Mouse (Mus musculus) cerebral cortex, adult 2 months (tissue): Measurements from ENCODE around the gene Folr1.

Experiments
- WGBS: fragments of 180-500 bp; shearing (Covaris S2); methylation state at CpG from one replicate; pipeline ENCODE4 v1.1.7; 2018; 5-methylcytosine and 5-hydroxymethylcytosine counted together

Folr1 gene

DNA sequence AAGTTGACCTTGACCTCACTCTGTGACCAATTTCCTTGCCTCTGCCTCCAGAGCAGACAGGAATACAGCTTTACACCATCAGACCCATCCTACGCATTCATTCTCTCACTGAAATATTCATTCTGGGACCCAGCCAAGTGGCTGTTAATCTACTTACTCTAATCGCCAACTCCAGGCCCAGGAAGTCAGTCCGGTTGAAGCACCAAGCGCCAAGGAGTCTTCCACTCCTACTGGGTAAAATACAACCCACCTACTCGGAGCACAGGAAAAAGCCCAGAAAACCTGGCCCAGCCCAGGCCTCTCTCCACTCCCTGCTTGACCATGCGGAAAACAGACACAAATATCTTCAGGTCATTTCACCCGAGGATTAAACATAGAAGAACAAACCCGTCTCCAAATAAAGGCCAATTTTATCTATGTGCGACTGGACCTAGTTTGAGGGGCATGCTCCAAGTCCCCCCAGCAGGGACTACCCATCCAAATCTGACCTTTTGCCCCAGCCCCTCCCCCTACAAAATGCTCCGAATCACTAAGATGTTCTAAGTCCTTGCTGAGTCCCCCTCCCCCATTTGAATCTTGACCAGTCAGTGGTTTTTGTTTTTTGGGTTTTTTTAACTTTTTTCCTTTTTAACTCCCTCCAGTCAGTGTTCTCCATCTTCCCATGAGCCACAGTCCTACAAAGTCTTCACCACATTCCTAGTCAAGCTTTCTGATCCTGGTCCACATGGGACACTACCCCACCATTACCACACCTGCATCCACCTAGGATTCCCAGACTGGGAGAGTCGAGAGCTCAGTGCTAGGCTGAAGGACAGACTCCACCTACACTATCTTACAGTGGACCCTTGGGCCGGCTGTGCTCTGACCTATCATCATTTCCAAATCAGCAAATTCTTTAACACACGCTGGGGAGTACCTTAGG lies 2.1 kb downstream of the Folr1 start:
- 73% methylated on average over 13 of the region's 13 CpGs for WGBS

DNA sequence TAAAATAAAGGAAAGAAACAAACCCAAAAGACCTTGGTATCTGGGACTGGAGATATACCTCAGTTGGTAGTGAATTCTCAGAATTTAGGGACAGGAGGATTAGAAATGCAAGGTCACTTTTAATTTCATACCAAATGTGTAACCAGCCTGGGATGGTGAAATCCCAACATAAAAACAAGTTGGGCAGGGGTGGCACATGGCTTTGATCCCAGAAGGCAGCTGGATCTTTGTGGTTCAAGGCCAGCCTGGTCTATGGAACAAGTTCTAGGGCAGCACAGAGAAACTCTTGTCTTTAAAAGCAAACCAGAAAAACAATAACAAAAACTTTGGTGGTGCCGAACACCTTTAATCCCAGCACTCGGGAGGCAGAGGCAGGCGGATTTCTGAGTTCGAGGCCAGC lies 3.1 kb downstream of the Folr1 start:
- WGBS = 94% methylated on average over 4 of the region's 4 CpGs

DNA sequence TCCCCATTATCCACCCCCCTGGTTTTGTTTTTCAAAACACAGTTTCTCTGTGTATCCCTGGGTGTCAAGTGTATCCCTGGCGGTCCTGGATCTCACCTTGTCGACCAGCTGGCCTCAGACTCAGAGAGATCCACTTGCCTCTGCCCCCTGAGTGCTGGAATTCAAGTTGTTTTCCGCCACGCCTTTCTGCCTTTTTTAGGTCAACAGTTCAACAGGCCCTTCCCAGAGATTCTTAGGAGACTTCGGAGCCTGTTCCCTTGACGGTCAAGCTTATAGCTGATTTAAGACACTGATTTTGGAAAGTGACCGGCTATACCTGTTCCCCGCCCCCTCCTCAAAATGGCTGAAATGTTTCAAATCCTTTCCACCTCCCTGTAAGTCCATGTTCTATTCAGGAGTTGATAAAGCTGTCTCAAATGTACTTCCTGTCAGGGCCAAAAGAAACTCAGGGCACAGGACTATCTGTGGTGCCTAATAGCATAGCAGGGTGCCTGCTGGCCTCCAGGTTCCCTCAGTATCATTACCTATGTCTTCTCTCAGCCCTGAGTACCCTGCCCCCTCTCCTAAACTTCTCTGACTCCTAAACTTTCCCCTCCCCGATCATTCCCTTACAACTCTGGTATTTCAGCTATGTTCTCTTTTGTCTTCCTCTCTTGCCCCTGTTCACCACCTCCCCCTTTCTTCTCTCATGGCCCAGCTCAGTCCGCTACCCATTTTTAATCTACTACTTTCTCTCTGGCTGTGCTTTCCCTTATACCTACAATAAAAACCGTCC lies 3.9 kb downstream of the Folr1 start:
- WGBS = 86% methylated on average over 11 of the region's 11 CpGs

DNA sequence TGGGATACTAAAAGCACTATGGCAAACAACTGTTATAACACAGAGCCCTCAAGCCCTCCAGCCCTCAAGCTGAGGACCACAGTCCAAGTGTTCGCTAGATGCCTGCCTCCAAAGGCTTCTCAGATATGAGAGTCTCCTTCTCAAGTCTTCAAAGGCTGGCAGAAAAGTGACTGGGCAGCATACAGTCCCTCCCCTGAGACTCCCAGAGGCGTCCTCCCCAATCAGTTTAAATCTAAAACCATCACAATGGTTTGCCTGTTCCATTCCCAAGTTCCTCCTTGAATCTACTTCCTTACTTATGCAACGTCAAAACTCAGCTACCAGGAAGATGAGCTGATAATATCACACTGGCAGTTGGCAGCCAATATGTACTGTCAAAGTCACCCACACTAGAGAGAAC lies 7.2 kb downstream of the Folr1 start, which contains the start of gene Anapc15:
TSS of gene Anapc15 (plus strand) at position 301 of the 400 bp plus-strand sequence.
- WGBS = 74% methylated on average over 3 of the region's 3 CpGs

GRCm38 (mm10) chr7:101862291-101862690 lies 8.3 kb downstream of the Folr1 start:
- WGBS = 93% methylated on average over 3 of the region's 3 CpGs

DNA sequence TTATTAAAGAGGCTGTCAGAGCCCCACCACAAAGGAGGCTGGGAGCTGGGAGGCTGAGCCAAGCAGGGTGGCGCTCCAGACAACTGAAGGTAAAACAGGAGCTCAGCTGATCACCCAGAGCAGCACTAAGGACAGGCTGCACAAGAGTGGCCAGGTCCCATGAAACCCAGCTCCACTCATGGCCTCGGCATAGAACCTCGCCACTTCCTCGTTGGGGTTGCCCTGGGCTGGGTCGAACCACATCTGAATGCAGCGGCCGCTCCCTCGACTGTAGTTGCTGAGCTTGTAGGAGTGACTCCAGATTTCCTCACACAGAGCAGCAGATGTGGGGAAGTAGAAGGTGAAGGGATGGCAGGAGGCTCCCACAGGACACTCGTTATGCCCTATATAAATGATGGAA lies 12.2 kb downstream of the Folr1 start:
- WGBS = 73% methylated on average over 9 of the region's 9 CpGs

DNA sequence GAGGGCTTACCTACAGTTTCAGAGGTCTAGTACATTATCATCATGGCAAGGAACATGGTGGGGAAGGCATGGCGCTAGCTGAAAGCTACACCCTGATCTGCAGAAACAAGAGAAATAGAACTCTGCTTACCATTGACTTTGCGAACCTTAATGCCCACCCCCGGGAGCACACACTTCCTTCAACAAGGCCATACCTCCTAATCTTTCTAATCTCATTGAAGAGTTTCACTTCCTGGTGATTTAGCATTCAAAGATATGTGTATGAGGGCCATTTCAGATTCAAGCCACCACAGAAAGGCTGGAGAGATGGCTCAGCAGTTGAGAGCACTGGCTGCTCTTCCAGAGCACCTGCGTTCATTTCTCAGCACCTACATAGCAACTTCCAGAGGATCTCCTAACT lies 13.5 kb downstream of the Folr1 start, which contains the start of gene Folr2:
TSS of gene Folr2 (minus strand) at position 101 of the 400 bp plus-strand sequence.
- 94% methylated on average over 4 of the region's 4 CpGs for WGBS

DNA sequence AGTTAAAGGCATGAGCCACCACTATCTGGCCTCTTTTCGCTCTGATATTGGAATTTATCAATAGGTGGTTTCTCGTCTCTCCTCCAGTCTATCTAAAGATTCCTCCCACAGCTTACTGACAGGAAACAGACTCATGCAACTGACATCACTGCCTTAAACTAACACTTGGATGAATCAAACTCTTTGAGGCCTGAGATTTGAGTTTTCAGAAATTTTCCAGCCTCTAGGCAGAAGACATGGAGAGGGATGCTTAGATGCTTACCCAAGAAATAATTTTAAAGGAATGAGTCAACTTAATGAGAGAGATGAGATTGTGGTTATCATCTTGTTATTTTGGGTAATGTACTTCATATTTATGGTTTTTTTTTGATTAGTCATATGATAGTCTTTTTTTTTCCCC lies 16.8 kb downstream of the Folr1 start:
- WGBS = 75% methylated on average over 2 of the region's 2 CpGs

DNA sequence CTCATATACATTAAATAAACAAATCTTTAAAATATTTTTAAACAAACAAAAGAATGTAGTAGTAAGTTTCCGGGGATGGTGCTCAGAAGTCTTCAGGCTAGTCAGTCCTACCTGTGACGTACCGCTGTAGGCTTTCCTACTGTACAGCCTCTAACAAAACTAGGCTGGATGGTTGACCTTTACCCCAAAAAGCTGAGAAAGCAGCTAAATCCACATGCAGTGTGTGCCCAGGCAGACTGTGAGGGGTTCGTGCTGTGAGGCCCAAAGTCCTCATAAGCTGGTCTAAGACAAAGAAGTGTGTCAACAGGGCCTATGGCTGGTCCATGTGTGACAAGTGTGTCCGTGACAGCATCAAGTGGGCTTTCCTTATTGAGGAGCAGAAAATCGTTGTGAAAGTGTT lies 17.7 kb downstream of the Folr1 start:
- 90% methylated on average over 6 of the region's 6 CpGs for WGBS

DNA sequence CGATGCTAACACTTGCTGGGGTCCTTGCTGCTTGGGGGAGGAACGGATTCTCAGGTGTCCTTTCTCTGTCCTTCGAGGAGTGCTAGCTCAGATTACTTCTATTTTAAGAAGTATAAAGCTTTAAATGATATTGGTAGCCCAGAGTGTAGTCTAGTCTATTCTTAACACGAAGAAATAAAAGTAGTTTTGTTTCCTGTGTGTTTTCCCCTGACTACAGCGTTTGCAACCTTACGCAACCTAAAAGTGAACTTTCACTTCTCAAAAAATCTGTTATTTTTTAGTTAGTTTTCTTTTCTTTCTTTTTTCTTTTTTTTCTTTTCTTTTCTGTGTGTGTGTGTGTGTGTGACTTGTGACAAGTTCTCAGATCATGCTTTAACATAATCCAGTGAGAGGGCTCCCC lies 18.9 kb downstream of the Folr1 start:
- 80% methylated on average over 6 of the region's 6 CpGs for WGBS

DNA sequence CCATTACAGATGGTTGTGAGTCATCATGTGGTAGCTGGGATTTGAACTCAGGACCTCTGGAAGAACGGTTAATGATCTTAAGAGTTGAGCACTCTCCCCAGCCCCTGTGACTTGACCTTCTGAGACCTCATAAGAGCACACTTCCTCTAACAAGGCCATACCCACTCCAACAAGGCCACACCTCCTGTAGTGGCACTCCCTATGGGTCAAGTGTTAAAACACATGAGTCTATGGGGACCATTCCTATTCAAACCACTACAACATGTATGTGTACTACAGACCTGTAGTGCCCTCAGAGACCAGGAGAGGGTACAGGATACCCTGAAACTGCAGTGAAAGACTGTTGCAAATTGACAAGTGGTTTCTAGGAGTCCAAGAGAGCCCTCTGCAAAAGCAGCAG lies 22.7 kb downstream of the Folr1 start:
- 94% methylated on average over 1 of the region's 1 CpGs for WGBS

DNA sequence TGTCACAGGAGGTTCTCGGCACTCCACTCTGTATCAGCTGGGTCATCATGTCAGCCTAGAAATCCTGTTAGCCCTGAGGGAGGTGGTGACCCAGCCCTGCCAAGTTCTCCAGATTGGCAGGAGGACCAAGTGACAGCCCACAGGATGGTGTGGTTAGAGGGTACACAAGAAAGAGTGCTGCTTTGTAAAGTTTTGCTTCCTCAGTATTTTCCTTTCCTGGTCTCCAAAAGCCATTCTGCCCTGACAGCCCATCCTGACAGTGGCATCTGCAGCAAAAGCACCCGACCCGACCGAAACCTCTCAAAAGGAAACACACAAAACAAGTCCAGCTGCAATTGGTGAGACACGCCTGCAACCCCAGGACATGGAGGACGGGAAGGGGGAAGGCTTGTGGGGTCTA lies 26.4 kb downstream of the Folr1 start:
- 83% methylated on average over 6 of the region's 6 CpGs for WGBS

GRCm38 (mm10) chr7:101837606-101838471 lies 32.7 kb downstream of the Folr1 start, which contains the start of gene Inppl1:
Gene Inppl1 (minus strand): TSS chr7:101838229.
- 2% methylated on average over 64 of the region's 64 CpGs for WGBS

DNA sequence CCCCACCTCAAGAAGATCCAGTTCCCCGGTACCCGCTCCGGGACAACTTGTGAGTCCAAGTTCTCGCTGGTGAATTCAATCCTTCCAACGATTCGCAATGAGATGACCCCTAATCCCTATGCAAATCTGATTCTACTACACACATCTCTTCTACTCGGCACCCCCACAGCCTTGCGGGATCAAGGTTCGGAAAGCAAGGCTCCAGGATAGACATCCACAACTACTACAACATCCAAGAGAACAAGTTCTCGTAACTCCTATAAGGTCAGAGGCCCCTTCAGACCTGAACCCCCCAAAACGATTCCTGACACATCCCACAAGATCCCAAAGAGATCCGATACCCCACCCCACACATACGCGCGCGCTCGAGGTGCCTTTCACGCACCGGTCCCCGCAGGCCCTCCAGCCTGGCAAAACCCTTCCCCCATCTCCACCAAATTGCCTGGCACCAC lies 33.4 kb downstream of the Folr1 start:
- WGBS = 1% methylated on average over 20 of the region's 20 CpGs

GRCm38 (mm10) chr7:101836271-101837153 lies 34.1 kb downstream of the Folr1 start:
- under 1% methylated on average over 63 of the region's 63 CpGs for WGBS

DNA sequence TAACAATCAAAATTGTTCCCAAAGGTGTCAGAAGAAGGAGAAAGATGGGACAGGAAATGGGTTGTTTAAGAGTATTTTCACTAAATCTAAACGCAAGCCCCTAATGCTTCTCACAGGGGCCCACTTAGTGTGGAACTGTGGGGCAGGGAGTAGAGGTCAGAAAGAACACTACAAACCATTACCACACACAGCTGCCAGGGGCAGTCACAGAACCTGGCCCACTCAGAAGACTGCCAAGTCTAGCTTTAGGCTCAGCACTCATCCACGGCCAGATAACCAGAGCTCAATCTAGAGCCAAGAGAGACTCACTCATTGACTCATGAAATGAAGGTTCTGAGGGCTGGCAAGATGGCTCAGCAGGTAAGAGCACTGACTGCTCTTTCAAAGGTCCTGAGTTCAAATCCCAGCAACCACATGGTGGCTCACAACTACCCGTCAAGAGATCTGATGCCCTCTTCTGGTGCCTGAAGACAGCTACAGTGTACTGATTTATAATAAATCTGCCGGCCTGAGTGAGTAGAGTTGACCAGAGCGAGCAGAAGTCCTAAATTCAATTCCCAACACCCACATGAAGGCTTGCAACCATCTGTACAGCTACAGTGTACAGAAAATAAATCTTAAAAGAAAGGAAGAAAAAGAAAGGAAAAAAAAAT lies 35.0 kb downstream of the Folr1 start:
- WGBS = 45% methylated on average over 5 of the region's 5 CpGs

GRCm38 (mm10) chr7:101834903-101835302 lies 35.7 kb downstream of the Folr1 start:
- WGBS = 78% methylated on average over 3 of the region's 3 CpGs

GRCm38 (mm10) chr7:101833916-101834584 lies 36.5 kb downstream of the Folr1 start:
- WGBS = 62% methylated on average over 3 of the region's 3 CpGs

DNA sequence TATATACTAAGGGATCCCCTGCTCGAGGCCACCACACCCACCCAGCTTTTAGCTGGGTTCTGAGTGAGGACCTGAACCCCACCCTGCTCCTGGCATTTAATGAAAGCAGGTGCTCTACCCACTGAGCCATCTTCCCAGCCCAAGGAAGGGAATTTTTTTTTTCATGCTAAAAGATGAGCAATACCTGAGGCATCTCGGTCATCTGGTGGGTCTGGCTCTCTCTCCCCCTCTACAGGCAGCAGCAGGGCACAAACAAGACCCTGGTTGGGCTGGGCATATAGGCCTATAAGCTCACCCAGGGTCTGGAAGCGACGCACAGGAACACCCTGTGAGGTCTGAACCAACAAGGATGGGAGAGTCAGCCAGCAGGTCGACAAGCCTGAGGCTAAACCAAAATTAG lies 37.2 kb downstream of the Folr1 start:
- WGBS = 85% methylated on average over 5 of the region's 5 CpGs
